Mouse (Mus musculus) bone marrow macrophage, adult 2 months (primary cell): ENCODE results near the gene Gm17655.

Experiments
- CTCF ChIP-seq: IDR thresholded peaks from 2 replicates; pipeline ENCODE4 v1.5.1; 2012; ENCODE audit warnings: low read depth, mild to moderate bottlenecking, low read length, moderate library complexity
- POLR2A ChIP-seq: IDR thresholded peaks from 2 replicates; pipeline ENCODE4 v1.6.1; 2012; ENCODE audit warnings: mild to moderate bottlenecking, low read depth, low read length, borderline replicate concordance

DNA sequence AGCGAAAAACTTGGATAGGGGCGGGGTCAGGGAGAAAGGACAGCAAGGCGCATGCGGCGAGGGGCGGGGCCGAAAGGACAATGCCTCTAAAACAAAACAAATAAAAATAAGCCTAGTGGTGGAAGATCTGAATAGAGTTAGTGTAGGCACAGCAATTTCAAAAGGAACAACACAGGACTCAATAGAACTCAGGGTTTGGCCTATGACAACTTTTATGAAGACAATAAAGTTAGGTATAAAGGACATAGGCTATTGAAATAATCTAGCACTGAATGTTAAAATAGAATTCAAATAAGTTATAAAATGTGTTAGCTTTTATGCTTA lies 36.0 kb upstream of the Gm17655 start:
- TF ChIP-seq CTCF: no peak
- TF ChIP-seq POLR2A: no peak
